Mouse (Mus musculus): Measurements from ENCODE around the gene Tollip.
"Not testable (repeated sequence)": the region's sequence is repeated elsewhere in the genome, so short reads cannot be mapped to it uniquely, and the experiment has no call there.

DNA sequence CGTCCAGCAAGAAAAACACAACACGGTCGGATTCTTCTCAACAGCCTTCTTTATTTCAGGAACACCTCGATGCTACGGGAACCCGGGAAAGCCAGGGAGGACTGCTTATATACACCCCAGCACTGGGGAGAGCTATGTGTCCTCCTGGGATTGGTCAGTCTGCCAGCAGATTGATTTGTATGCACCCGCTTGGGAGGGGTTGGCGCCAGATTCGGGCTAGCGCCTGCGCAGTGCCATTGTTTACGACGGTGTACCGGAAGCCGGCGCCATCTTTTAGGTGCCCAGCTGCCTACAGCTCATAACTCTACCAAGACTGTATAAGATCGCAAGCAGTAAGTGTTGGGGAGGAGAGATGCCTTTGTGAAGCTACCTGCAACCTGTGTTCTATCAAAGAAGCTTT, 5.8 kb upstream of the Tollip start:
- TF ChIP-seq POLR2A (IDR thresholded peaks at IDR 0.05; ENCODE audit: low read depth, low read length); CTCF (IDR thresholded peaks at IDR 0.05; ENCODE audit: extremely low read depth, insufficient read length, insufficient replicate concordance, low read depth, low read length): not testable (repeated sequence)

Data from small intestine, adult 2 months (tissue).